Mouse (Mus musculus): ENCODE measurements around the gene Gm21865. TPM values are rescaled to one million over a fixed set of nuclear protein-coding genes. Genes with fewer than 3 reads are reported as not detected.
"Not testable (repeated sequence)": the region's sequence is repeated elsewhere in the genome, so short reads cannot be mapped to it uniquely, and the experiment has no call there.

Gene Gm21865
- not detected for total RNA-seq (2022)

DNA sequence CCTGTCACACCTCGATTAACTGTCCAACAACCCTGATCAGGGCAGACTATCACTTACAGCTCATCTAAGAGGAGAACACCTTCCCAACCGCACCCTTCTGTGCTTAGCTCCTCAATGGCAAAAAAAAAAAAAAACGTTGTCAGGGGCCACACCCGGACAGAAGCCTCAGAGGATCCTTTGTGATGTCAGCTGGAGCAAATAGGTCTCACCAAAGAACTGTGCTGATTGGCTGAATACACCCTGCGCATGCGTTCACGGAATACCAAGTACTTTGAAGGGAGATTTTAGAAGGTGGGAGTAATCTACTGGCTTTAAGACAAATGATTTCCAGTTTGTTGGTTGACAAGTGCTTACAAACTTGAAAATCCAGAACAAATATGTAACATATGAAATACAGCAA, at the start of gene Gm21865:
TSS of gene Gm21865 (minus strand) at position 101 of the 400 bp plus-strand sequence.
- DNase-seq (ENCODE audit: low spot score in 2 of 2): not testable (repeated sequence)

Other genes starting within 250 kb of the Gm21865 start
- not detected for gene Gm21882, start 64.6 kb upstream of the Gm21865 start, total RNA-seq (2022)